Mouse (Mus musculus) brown adipose tissue, adult 24 weeks (tissue): ENCODE results near the gene Spata25. TPM values are rescaled to one million over a fixed set of nuclear protein-coding genes. Genes with fewer than 3 reads are reported as not detected.
"Not testable (repeated sequence)": the region's sequence is repeated elsewhere in the genome, so short reads cannot be mapped to it uniquely, and the experiment has no call there.

Source experiments
- H3K27ac ChIP-seq: fragments of 200-500 bp; replicated peaks from 2 replicates; pipeline ENCODE4 v1.5.1; 2012; ENCODE audit warnings: low read depth, mild to moderate bottlenecking, low read length
- H3K4me1 ChIP-seq: fragments of 200-500 bp; 2 replicates; pipeline ENCODE4 v1.6.1; 2012; ENCODE audit warnings: low read length, mixed read lengths; ENCODE audit not compliant: control insufficient read depth, insufficient read depth, insufficient read length
- H3K4me3 ChIP-seq: fragments of 200-500 bp; 2 replicates; pipeline ENCODE4 v1.5.1; 2012; ENCODE audit warnings: low read depth, mild to moderate bottlenecking, low read length, moderate library complexity; ENCODE audit not compliant: insufficient read depth
- polyA plus RNA-seq: library from polyadenylated mRNA; stranded (reverse); fragments of >200 nt; gene quantifications from 2 replicates; pipeline ENCODE4 v1.2.4, GENCODE M21; 2012; ENCODE audit not compliant: missing spikeins, insufficient read depth, insufficient read length

Gene Spata25
- polyA plus RNA-seq, 1 experiment: not detected

- peak within 1 kb of the TSS; percentile 84 for H3K4me3 ChIP-seq
- peaks cover 4% of the 10 kb centered on the region for H3K4me1 ChIP-seq
- H3K27ac ChIP-seq: peak within 1 kb of the TSS; percentile 75
These were observed 23.6 kb downstream of the Spata25 start, which contains the start of the genes Acot8 and Zswim3 for GRCm38 (mm10) chr2:164804533-164805331. Gene Acot8, minus strand, starts transcription at chr2:164804882. Gene Zswim3, plus strand, starts transcription at chr2:164805098.

GRCm38 (mm10) chr2:164803921-164804313 is 24.4 kb downstream of the Spata25 start:
- H3K4me1 ChIP-seq: peaks cover 4% of the 10 kb centered on the region
- no peak overlapping the region for H3K27ac ChIP-seq
- peak overlapping the region; percentile 84 for H3K4me3 ChIP-seq

- Histone ChIP-seq H3K4me1 (peaks cover 4% of the 10 kb centered on the region), H3K4me3 (peak overlapping the region; percentile 28), H3K27ac (no peak overlapping the region)
These were observed 25.0 kb downstream of the Spata25 start for GRCm38 (mm10) chr2:164803201-164803920.

GRCm38 (mm10) chr2:164800252-164801004 is 27.9 kb downstream of the Spata25 start:
- Histone ChIP-seq H3K4me1 (peaks cover 4% of the 10 kb centered on the region), H3K4me3 (no peak overlapping the region), H3K27ac (no peak overlapping the region)

- H3K4me1 ChIP-seq, H3K4me3 ChIP-seq, H3K27ac ChIP-seq: not testable (repeated sequence)
These were observed 29.8 kb downstream of the Spata25 start for GRCm38 (mm10) chr2:164798554-164798953.

GRCm38 (mm10) chr2:164795868-164796267 is 32.5 kb downstream of the Spata25 start:
- Histone ChIP-seq H3K27ac (no peak overlapping the region), H3K4me3 (no peak overlapping the region), H3K4me1 (peaks cover 5% of the 10 kb centered on the region)

- Histone ChIP-seq H3K4me3 (no peak overlapping the region), H3K27ac (no peak overlapping the region), H3K4me1 (peaks cover 5% of the 10 kb centered on the region)
These were observed 34.0 kb downstream of the Spata25 start for GRCm38 (mm10) chr2:164794293-164794692.

- no peak overlapping the region for H3K27ac ChIP-seq
These were observed 34.6 kb downstream of the Spata25 start for GRCm38 (mm10) chr2:164793772-164794171.

GRCm38 (mm10) chr2:164793236-164793635 is 35.1 kb downstream of the Spata25 start:
- peaks cover 5% of the 10 kb centered on the region for H3K4me1 ChIP-seq
- H3K27ac ChIP-seq: peak overlapping the region; percentile 4; the same call in 1 of the 2 replicates
- no peak overlapping the region for H3K4me3 ChIP-seq

More at GRCm38 (mm10) chr2:164793772-164794171, 34.6 kb downstream of the Spata25 start:
- Histone ChIP-seq H3K4me1 (peaks cover 5% of the 10 kb centered on the region), H3K4me3 (no peak overlapping the region)

GRCm38 (mm10) chr2:164792400-164793190 is 35.7 kb downstream of the Spata25 start:
- H3K27ac ChIP-seq: no peak overlapping the region
- H3K4me1 ChIP-seq: peaks cover 8% of the 10 kb centered on the region
- no peak overlapping the region for H3K4me3 ChIP-seq

- Histone ChIP-seq H3K4me3 (no peak overlapping the region), H3K27ac (no peak overlapping the region)
These were observed 36.5 kb downstream of the Spata25 start for GRCm38 (mm10) chr2:164791841-164792261.

GRCm38 (mm10) chr2:164790451-164790850 is 37.9 kb downstream of the Spata25 start:
- Histone ChIP-seq H3K4me1 (peaks cover 16% of the 10 kb centered on the region), H3K27ac (peak overlapping the region; percentile 8; the same call in 1 of the 2 replicates)

More at GRCm38 (mm10) chr2:164791841-164792261, 36.5 kb downstream of the Spata25 start:
- peaks cover 12% of the 10 kb centered on the region for H3K4me1 ChIP-seq

GRCm38 (mm10) chr2:164788411-164788810 is 39.9 kb downstream of the Spata25 start:
- no peak overlapping the region for H3K27ac ChIP-seq
- H3K4me1 ChIP-seq: peaks cover 18% of the 10 kb centered on the region
- no peak overlapping the region for H3K4me3 ChIP-seq

More at GRCm38 (mm10) chr2:164790451-164790850, 37.9 kb downstream of the Spata25 start:
- no peak overlapping the region for H3K4me3 ChIP-seq

GRCm38 (mm10) chr2:164787779-164788178 is 40.6 kb downstream of the Spata25 start:
- H3K4me3 ChIP-seq: peak overlapping the region; percentile 0; the same call in 1 of the 2 replicates
- 0 out of 2 replicates have a peak overlapping the region, but pooled peaks have one; percentile 21 for H3K27ac ChIP-seq
- peaks cover 18% of the 10 kb centered on the region for H3K4me1 ChIP-seq
